ENCODE assay signal across 12 mouse cellular contexts in the genomic region with DNA sequence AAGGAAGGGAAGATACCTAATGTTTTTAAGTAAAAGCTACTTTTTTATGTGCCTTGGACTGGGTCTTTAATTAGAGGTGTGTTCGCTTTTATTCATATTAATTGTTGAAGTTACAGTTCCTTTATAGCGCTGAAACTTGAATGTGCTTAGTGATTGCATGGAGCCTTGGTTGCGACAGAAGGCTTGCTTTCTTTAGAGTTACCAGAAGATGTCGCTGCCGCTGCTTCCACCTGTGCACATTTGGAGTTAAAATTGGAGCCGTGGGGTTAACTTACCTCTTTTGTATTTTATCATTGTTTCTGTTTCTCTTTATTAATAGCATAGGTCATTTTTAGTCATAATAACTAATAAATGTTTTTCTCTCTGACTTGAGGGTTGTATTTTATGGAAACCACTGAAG. TPM values are rescaled to one million over a fixed set of nuclear protein-coding genes. Genes with fewer than 3 reads are reported as not detected.
DNase-seq lines count a peak whose midpoint lies in the region; ATAC-seq and TF ChIP-seq lines count a peak whose summit lies in the region.
"Had no signal": no experiment of that assay in that cellular context is flagged by ENCODE, and none has a peak within 500 bp of the region (broad histone marks: within the 10 kb centered on the region; RNA-seq: fewer than 3 reads in every experiment).

No protein-coding gene starts in this region.

- peak; percentile 56 for ATAC-seq in megakaryocyte, adult 5-6 weeks (ENCODE audit: poor library complexity, severe bottlenecking)

- no peak overlapping the region for H3K4me3 ChIP-seq in left cerebral cortex, adult 2 months

- intact Hi-C loops in left cerebral cortex, adult 2 months (cut with DNase I): loop anchor here (10.0 kb wide), 1 partner anchor 770 kb away; no protein-coding TSS in a partner anchor
- intact Hi-C loops in left cerebral cortex, postnatal 14 days (cut with DNase I): loop anchor here (10.0 kb wide), 1 partner anchor 810 kb away; no protein-coding TSS in a partner anchor

- TF ChIP-seq CTCF in left cerebral cortex, adult 2 months (IDR thresholded peaks at IDR 0.05): peak; percentile 38

- no peak overlapping the region for H3K27ac ChIP-seq in left cerebral cortex, adult 2 months
- H3K27ac ChIP-seq: macrophage had no signal

- no peak for DNase-seq in left cerebral cortex, adult 2 months (ENCODE audit: extremely low spot score in 1 of 2, low spot score in 2 of 2)
- no peak for DNase-seq in left cerebral cortex, postnatal 14 days (ENCODE audit: low spot score in 2 of 2)
- DNase-seq in ES-CJ7 (ENCODE audit: low read depth, low spot score): peak; percentile 18
- peak; percentile 36 for DNase-seq in ZHBTc4 (ENCODE audit: low read depth, low spot score)
- no peak for DNase-seq in urinary bladder, postnatal 36 days (ENCODE audit: low spot score in 2 of 2)
- no peak for DNase-seq in cerebellum, adult 9-10 months
- DNase-seq: cerebellum, postnatal 14 days; kidney, adult 11 months; layer of hippocampus, adult 9-11 months; thymus, postnatal 36 days had no signal

RNA-seq across cellular contexts. Expression of gene Dcbld2, which starts 36.5 kb away (rescaled TPM):
- 10 to 100 TPM; 26.0 to 26.5 TPM for total RNA-seq in left cerebral cortex, adult 2 months (2021)
- total RNA-seq in left cerebral cortex, postnatal 14 days (2021): 10 to 100 TPM; 28.1 to 33.1 TPM
- total RNA-seq in megakaryocyte, adult 5-6 weeks (2015): 0.50 and 0.62 TPM in 2 replicates
- total RNA-seq in megakaryocyte, adult 5-6 weeks (2017): 0.45 and 0.59 TPM in 2 replicates

Comparison
In these comparisons a context has a peak if more than half of its experiments do, and no peak if none do; other contexts are left out.
1. DNase-seq: peak in ES-CJ7 (single experiment) and ZHBTc4 (single experiment); none in left cerebral cortex, adult 2 months (0 of 2), left cerebral cortex, postnatal 14 days (0 of 2), urinary bladder, postnatal 36 days (0 of 2) and cerebellum, adult 9-10 months (single experiment).
2. RNA of gene Dcbld2, which starts 36.5 kb away (total RNA-seq): 28.1 to 33.1 TPM in left cerebral cortex, postnatal 14 days and 26.0 to 26.5 TPM in left cerebral cortex, adult 2 months; 0.45 to 0.62 TPM in megakaryocyte, adult 5-6 weeks; every median in the first group is over 10 times any median in the second.